12 mouse cellular contexts compared by ENCODE assay signal in genomic region chr2:4227563-4227962, GRCm38 (mm10).
DNase-seq lines count a peak whose midpoint lies in the region; ATAC-seq lines count a peak whose summit lies in the region.
"Had no signal": no experiment of that assay in that cellular context is flagged by ENCODE, and none has a peak within 500 bp of the region (broad histone marks: within the 10 kb centered on the region; RNA-seq: fewer than 3 reads in every experiment).

No protein-coding gene starts in this region.

- 0 out of 2 replicates have a peak, but pooled peaks have one; percentile 38 for ATAC-seq in forebrain, embryonic 14.5 days
- ATAC-seq in forebrain, embryonic 11.5 days (replicated peaks; ENCODE audit: low FRiP score) = no peak
- ATAC-seq in midbrain, embryonic 13.5 days = no peak
- ATAC-seq in midbrain, embryonic 16.5 days = no peak

- DNase-seq in forebrain, embryonic 14.5 days (ENCODE audit: low spot score) = peak; percentile 29
- DNase-seq in forebrain, embryonic 11.5 days (ENCODE audit: low spot score) = no peak
- peak; percentile 49 to 65 for DNase-seq in heart, postnatal 14 days
- peak; percentile 61 to 73 for DNase-seq in lung, postnatal 4 days
- no peak for DNase-seq in spleen, postnatal 14 days (ENCODE audit: low spot score in 2 of 2)
- DNase-seq in right cerebral cortex, adult 2 months (ENCODE audit: low spot score in 2 of 2) = no peak
- DNase-seq: B cell, adult 2 months; cerebellum, adult 8-10 months; layer of hippocampus, adult 9-11 months had no signal

- H3K36me3 ChIP-seq in forebrain, embryonic 14.5 days (ENCODE audit: control insufficient read depth, insufficient read depth, low read length) = no peaks in the 10 kb centered on the region
- H3K36me3 ChIP-seq in forebrain, embryonic 11.5 days (ENCODE audit: control insufficient read depth, insufficient read depth, low read length) = no peaks in the 10 kb centered on the region
- H3K36me3 ChIP-seq in midbrain, embryonic 13.5 days = no peaks in the 10 kb centered on the region
- no peaks in the 10 kb centered on the region for H3K36me3 ChIP-seq in midbrain, embryonic 16.5 days (ENCODE audit: control insufficient read depth, insufficient read depth, low read length)
- H3K36me3 ChIP-seq: neural tube, embryonic 12.5 days had no signal

- no peak overlapping the region for H3K27ac ChIP-seq in forebrain, embryonic 14.5 days (ENCODE audit: low read depth, low read length)
- H3K27ac ChIP-seq in forebrain, embryonic 11.5 days (ENCODE audit: low read depth, low read length) = no peak overlapping the region
- peak overlapping the region; percentile 21; the same call in 1 of the 2 replicates for H3K27ac ChIP-seq in midbrain, embryonic 13.5 days
- no peak overlapping the region; the same call in 1 of the 2 replicates for H3K27ac ChIP-seq in midbrain, embryonic 16.5 days (ENCODE audit: low read length)
- H3K27ac ChIP-seq: neural tube, embryonic 12.5 days had no signal

- no peak overlapping the region for H3K4me2 ChIP-seq in forebrain, embryonic 14.5 days (ENCODE audit: low read length)
- no peak overlapping the region for H3K4me2 ChIP-seq in forebrain, embryonic 11.5 days (ENCODE audit: low read depth, low read length, severe bottlenecking)
- H3K4me2 ChIP-seq in midbrain, embryonic 13.5 days (replicated peaks) = no peak overlapping the region
- H3K4me2 ChIP-seq in midbrain, embryonic 16.5 days (ENCODE audit: low read length) = no peak overlapping the region
- H3K4me2 ChIP-seq: neural tube, embryonic 12.5 days had no signal

- no peaks in the 10 kb centered on the region for H3K9me3 ChIP-seq in forebrain, embryonic 14.5 days (replicated peaks; ENCODE audit: control insufficient read depth, low read length)
- no peaks in the 10 kb centered on the region for H3K9me3 ChIP-seq in forebrain, embryonic 11.5 days (ENCODE audit: control insufficient read depth, low read length)
- H3K9me3 ChIP-seq in midbrain, embryonic 13.5 days = peaks cover 5% of the 10 kb centered on the region; the same call in 1 of the 2 replicates
- H3K9me3 ChIP-seq in midbrain, embryonic 16.5 days (replicated peaks; ENCODE audit: control insufficient read depth, low read length, poor library complexity, severe bottlenecking) = no peaks in the 10 kb centered on the region

- no peaks in the 10 kb centered on the region for H3K27me3 ChIP-seq in forebrain, embryonic 14.5 days (replicated peaks; ENCODE audit: control insufficient read depth, insufficient read depth, low read length)
- H3K27me3 ChIP-seq in forebrain, embryonic 11.5 days (ENCODE audit: control insufficient read depth, insufficient read depth, low read length) = no peaks in the 10 kb centered on the region
- no peaks in the 10 kb centered on the region for H3K27me3 ChIP-seq in midbrain, embryonic 13.5 days
- H3K27me3 ChIP-seq in midbrain, embryonic 16.5 days (ENCODE audit: control insufficient read depth, insufficient read depth, low read depth, low read length) = no peaks in the 10 kb centered on the region
- H3K27me3 ChIP-seq: neural tube, embryonic 12.5 days had no signal

- 16% methylated on average over 4 of the region's 4 CpGs for WGBS in forebrain, embryonic 14.5 days
- 71% methylated on average over 4 of the region's 4 CpGs for WGBS in forebrain, embryonic 11.5 days
- 43% methylated on average over 4 of the region's 4 CpGs for WGBS in midbrain, embryonic 13.5 days
- 33% methylated on average over 4 of the region's 4 CpGs for WGBS in midbrain, embryonic 16.5 days

- intact Hi-C loops in heart, postnatal 14 days (cut with DNase I) = no loop called here

- H3K4me3 ChIP-seq in forebrain, embryonic 14.5 days (ENCODE audit: low read depth, low read length) = no peak overlapping the region
- H3K4me3 ChIP-seq in forebrain, embryonic 11.5 days (ENCODE audit: low read depth, low read length) = no peak overlapping the region
- H3K4me3 ChIP-seq in midbrain, embryonic 13.5 days (replicated peaks) = no peak overlapping the region
- H3K4me3 ChIP-seq in midbrain, embryonic 16.5 days (ENCODE audit: low read depth, low read length) = no peak overlapping the region
- H3K4me3 ChIP-seq: neural tube, embryonic 12.5 days had no signal

- H3K4me1 ChIP-seq in forebrain, embryonic 14.5 days (ENCODE audit: control insufficient read depth, insufficient read depth, low read length) = peaks cover 18% of the 10 kb centered on the region
- no peaks in the 10 kb centered on the region; the same call in 1 of the 2 replicates for H3K4me1 ChIP-seq in forebrain, embryonic 11.5 days (replicated peaks; ENCODE audit: control insufficient read depth, insufficient read depth, low read length)
- peaks cover 51% of the 10 kb centered on the region for H3K4me1 ChIP-seq in midbrain, embryonic 13.5 days (replicated peaks)
- H3K4me1 ChIP-seq in midbrain, embryonic 16.5 days (ENCODE audit: control insufficient read depth, insufficient read depth, low read length) = peaks cover 28% of the 10 kb centered on the region

- no peak overlapping the region for H3K9ac ChIP-seq in forebrain, embryonic 14.5 days (ENCODE audit: low read length)
- no peak overlapping the region for H3K9ac ChIP-seq in forebrain, embryonic 11.5 days (ENCODE audit: low read length)
- no peak overlapping the region for H3K9ac ChIP-seq in midbrain, embryonic 13.5 days (replicated peaks)
- H3K9ac ChIP-seq in midbrain, embryonic 16.5 days (ENCODE audit: low read depth, low read length) = no peak overlapping the region
- H3K9ac ChIP-seq: neural tube, embryonic 12.5 days had no signal

Comparison
In these comparisons a context has a peak if more than half of its experiments do, and no peak if none do; other contexts are left out.
1. DNase-seq: peak in forebrain, embryonic 14.5 days (single experiment), heart, postnatal 14 days (2 of 2) and lung, postnatal 4 days (2 of 2); none in forebrain, embryonic 11.5 days (single experiment), spleen, postnatal 14 days (0 of 2) and right cerebral cortex, adult 2 months (0 of 2).